Mouse (Mus musculus) retina, postnatal 1 day (tissue): ENCODE measurements around the gene Ccdc62.
A peak's percentile ranks its signal among the peaks of the same experiment; 100 is the strongest.

Experiments
- DNase-seq: peaks from one replicate; pipeline ENCODE4 v3.0.0-alpha.2; 2012

Ccdc62 gene

GRCm38 (mm10) chr5:123946546-123946945 lies 16.1 kb downstream of the Ccdc62 start:
- DNase-seq, result no peak

DNA sequence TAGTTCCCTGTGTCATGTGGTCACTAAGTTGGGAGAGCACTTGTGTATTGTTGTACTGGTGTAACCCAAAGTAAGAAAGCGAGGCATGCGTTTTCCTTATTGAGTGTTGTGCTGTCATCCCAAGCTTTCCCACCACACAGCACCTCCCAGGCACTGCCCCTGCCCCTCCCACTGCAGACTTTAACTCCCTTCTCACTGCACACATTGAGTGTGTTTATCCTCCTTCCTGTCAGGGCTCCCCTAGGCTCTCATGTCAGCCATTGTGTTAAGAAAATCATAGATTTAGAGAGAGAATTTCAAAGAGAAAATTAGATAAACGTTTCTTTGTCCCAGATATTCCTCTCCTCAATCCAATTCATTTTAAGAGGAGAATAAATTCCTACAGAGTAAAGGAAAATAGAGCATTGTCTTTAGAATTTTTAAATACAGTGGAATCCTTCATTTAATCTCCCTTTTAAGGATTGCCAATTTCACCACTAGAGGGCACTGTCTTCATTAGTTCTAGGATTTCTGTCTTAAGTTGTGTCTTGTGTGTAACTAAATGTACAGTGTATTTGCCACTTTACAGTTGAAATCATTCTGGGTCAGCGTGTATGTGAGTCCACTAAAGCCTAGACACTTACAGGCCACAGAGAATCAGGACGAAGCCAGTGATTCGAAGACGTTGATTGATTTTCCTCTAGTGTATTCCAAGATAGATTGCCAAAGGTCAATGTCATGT lies 16.7 kb downstream of the Ccdc62 start:
- peak; percentile 79 for DNase-seq

DNA sequence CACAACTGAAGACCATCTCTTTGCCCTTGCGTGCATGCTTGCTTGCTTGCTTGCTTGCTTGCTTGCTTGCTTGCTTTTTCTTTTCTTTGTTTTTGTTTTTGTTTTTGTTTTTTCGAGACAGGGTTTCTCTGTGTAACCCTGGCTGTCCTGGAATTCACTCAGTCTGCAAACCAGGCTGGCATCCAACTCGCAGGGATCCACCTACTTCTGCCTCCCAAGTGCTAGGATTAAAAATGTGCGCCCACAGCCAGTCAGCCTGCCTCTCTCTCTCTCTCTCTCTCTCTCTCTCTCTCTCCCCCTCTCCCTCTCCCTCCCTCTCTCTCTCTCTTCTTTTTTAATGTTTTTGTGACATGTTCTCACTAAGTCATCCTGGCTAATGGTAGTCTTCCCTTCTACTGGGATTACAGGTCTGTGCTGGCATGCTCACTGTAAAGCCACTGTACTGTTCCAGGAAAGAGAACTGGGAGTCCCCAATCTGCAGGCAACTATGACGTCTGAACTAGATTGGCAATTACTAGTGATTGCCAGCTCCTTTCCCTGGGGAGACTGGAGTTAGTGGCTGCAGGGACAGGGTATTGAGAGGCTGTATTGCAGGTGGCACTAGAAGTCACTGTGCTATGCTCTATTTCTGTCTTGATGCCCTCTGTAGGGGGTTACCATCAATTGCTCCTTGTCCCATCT lies 22.0 kb downstream of the Ccdc62 start:
- DNase-seq, result no peak

GRCm38 (mm10) chr5:123957213-123957612 lies 26.7 kb downstream of the Ccdc62 start:
- no peak for DNase-seq

GRCm38 (mm10) chr5:123959018-123959417 lies 28.5 kb downstream of the Ccdc62 start:
- no peak for DNase-seq

GRCm38 (mm10) chr5:123960129-123960528 lies 29.6 kb downstream of the Ccdc62 start:
- DNase-seq, result no peak

DNA sequence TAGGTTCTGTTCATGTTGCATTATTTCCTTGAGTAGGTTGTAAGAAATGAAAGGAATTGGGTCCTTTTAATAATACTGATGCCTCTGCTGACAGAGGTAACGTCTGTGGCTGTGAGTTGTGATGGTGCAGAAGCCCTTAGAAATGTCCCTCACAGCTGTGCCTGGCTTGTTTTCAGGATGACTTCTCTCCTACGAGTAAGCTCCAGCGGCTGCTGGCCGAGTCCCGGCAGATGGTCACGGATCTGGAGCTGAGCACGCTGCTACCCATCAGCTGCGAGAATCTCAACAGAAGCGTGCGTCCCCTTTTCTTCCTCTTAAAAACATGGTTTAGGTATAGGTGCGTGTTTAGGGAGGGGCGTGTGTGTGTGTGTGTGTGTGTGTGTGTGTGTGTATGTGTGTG lies 30.6 kb downstream of the Ccdc62 start:
- DNase-seq, result no peak

- DNase-seq, result no peak
Measured at GRCm38 (mm10) chr5:123964208-123964607, 33.7 kb downstream of the Ccdc62 start.

DNA sequence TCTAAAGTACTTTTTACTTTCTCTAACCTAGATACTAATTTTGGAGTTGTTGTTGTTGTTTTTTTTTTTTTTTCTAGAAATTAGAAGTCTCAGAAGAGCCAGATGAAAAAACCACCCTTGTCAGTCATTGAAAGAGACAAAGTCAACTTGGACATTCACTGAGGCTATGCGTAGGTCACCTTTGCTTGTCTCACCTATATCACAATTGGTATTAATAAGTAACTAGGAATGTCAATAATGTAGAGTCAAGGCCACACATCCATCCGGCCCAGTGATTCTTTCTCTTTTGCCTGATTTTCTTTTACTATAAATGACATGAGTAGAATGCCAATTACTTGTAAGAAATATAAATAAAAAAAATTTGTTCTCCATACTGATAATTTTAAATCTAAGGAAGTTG lies 36.3 kb downstream of the Ccdc62 start:
- DNase-seq, result no peak

DNA sequence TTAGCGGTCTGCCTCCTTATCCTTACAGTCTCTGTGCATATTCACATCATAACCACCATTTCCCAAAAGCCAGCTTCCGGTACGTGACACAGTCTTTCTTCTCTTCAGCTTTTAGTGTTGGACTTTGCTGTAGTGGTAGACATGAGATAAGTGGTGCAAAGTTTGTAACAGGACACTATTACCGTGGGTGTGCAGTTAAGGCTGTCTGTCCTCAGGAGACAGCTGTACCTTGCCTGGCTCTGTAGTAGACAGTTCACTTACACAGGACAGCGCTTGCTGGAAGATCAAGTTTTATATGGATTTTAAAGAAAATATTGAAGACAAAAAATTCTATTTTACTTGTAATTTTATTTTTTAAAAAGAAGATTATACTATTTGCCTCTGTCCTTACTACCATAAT lies 38.0 kb downstream of the Ccdc62 start:
- no peak for DNase-seq

- DNase-seq, result no peak
Measured at GRCm38 (mm10) chr5:123969216-123969615, 38.7 kb downstream of the Ccdc62 start.

DNA sequence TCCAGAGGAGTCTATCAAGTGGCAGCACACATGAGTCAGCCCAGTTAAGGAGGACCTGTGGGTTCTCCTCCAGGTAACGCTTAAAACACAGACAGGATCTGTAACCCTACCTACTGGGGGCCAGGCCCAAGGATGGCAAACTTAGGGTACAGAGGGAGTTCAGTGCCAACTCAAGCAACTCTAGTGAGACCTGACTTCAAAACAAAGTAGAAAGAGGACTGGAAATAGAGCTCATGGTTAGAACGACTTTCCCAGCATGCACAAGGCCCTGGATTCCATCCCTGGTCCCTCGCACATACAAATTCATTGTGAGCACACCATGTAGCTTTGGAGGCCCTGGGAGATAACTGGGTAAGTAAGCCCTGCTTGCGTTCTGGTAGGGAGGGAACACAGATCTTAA lies 40.1 kb downstream of the Ccdc62 start:
- DNase-seq, result no peak

- no peak for DNase-seq
Measured at GRCm38 (mm10) chr5:123972453-123972852, 42.0 kb downstream of the Ccdc62 start.

DNA sequence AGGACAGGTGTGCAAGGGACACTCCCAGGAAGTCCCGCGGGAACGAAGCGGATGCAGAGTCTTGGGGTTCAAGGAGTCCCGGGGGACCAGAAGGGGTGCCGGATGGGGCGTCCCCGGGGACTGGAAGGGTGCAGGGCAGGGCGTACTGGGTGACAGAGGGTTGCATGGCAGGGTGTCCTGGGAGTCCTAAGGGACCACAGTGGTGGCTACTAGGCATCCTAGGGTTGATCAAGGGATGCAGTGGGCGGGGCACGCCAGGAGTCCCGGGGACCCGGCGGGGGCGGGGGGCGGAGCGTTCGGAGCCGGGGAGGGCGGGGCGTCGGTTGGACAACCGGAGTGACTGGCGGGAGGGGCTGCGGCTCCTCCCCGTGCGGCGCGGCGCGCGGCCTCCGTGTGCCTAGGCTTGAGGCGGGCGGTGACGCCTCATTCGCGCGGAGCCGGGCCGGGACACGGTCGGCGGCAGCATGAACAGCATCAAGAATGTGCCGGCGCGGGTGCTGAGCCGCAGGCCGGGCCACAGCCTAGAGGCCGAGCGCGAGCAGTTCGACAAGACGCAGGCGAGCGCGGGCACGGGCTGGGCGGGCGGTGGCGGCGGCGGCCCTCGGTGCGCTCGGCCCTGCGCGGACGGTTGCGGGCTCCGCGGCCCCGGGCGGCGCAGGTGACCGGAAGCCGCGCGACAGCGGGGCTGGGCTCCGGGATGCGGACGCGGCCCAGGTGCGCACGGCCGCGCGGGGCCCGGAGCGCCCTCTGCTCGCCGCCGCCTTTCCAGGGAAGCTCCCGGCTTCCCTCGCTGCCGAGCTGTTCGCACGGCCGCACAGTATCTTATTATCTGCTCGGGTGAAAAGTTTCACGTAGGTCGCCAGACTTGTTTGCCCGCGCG lies 43.1 kb downstream of the Ccdc62 start, which contains the start of gene Hip1r:
Gene Hip1r (plus strand): TSS at position 330 of the 880 bp plus-strand sequence.
- peak; percentile 78 for DNase-seq

GRCm38 (mm10) chr5:123974179-123974485 lies 43.7 kb downstream of the Ccdc62 start:
- DNase-seq, result no peak

GRCm38 (mm10) chr5:123974616-123975111 lies 44.2 kb downstream of the Ccdc62 start:
- no peak for DNase-seq

DNA sequence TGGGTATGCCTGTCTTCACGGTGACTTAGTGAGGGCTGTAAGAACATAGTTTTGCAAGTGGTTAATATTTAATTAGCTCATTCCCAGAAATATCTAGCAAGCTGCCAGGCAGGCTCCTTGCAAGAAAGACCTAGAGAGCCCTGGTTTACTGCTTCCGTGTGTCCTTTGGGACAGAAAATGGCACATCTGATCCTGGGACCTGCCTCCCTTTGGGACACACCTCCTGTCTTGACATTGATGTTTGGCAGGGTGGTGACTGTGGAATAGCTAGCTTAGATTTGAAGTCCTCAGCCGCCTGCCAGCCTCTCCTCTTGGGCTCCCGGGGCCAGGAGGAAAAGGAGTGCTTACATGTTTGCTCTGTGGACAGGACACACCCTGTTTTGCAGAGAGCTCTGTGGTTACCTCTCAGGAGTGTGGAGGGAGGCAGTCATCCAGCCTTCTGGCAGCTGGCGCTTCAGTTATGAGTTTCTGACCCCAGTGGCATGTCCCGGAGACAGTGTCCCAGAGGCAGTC lies 45.2 kb downstream of the Ccdc62 start:
- no peak for DNase-seq

GRCm38 (mm10) chr5:123977231-123977630 lies 46.8 kb downstream of the Ccdc62 start:
- no peak for DNase-seq

GRCm38 (mm10) chr5:123978131-123978530 lies 47.7 kb downstream of the Ccdc62 start:
- DNase-seq, result no peak

GRCm38 (mm10) chr5:123979221-123979979 lies 48.9 kb downstream of the Ccdc62 start:
- no peak for DNase-seq

- DNase-seq, result no peak
Measured at GRCm38 (mm10) chr5:123979980-123980369, 49.5 kb downstream of the Ccdc62 start.

GRCm38 (mm10) chr5:123980521-123981249 lies 50.2 kb downstream of the Ccdc62 start:
- DNase-seq, result no peak
